Mouse (Mus musculus): ENCODE data around the gene Olfr1062.

Olfr1062 gene

GRCm38 (mm10) chr2:86378293-86378692 is 48.3 kb downstream of the Olfr1062 start, which contains the start of gene Olfr1057:
TSS of gene Olfr1057 (minus strand) at chr2:86378393.
- H3K4me1 ChIP-seq (replicated peaks; ENCODE audit: low read depth, low read length) = no peaks in the 10 kb centered on the region
- H3K36me3 ChIP-seq (ENCODE audit: insufficient read depth, low read length) = no peaks in the 10 kb centered on the region
- no peak for TF ChIP-seq CTCF (conservative IDR thresholded peaks at IDR 0.05; ENCODE audit: low read length)
- no peak for TF ChIP-seq NANOG (IDR thresholded peaks at IDR 0.05; ENCODE audit: borderline replicate concordance, low read length)
- no peak for TF ChIP-seq POU5F1 (IDR thresholded peaks at IDR 0.05; ENCODE audit: borderline replicate concordance, low read length)
- no peaks in the 10 kb centered on the region for H3K9me3 ChIP-seq (ENCODE audit: low read length)
- no peak within 1 kb of the TSS for H3K4me3 ChIP-seq (replicated peaks; ENCODE audit: low read length)
- H3K27me3 ChIP-seq (ENCODE audit: insufficient read depth, low read length) = no peaks in the 10 kb centered on the region

Data from E14TG2a.4 (cell line).